Mouse (Mus musculus): ENCODE results near the gene 1700012B07Rik. TPM values are rescaled to one million over a fixed set of nuclear protein-coding genes. Genes with fewer than 3 reads are reported as not detected.

Gene 1700012B07Rik
- polyA plus RNA-seq (2015; fragmentation: Nextera tagmentation; extraction: Ambion mirVana): not detected in 2 replicates

DNA sequence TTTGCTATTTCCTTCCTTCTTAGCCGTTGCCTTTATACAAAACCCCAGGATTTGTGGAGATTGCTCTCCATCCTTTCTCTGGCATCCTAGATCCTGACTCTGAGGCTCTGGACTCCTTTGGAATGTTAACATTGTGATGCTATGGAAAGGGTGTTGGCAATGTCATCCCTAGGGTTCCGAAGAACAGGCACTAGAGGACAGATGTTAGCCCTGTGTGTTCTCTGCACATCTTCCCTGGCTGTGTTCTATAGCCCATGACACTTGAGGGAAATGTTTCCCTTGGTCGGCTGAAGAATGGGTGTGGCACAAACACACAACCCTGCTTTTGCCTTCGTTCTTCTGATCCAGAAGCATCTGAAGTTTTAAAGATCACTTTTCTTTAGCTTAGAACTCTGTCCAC is at the start of gene 1700012B07Rik:
1700012B07Rik (minus strand) TSS at position 101 of the 400 bp plus-strand sequence.
- Histone ChIP-seq H3K4me3 (replicated peaks) (no peak within 1 kb of the TSS), H3K4me2 (no peak within 1 kb of the TSS), H3K4me1 (no peaks in the 10 kb centered on the region), H3K27ac (no peak within 1 kb of the TSS), H3K9me3 (no peaks in the 10 kb centered on the region), H3K9ac (no peak within 1 kb of the TSS), H3K27me3 (replicated peaks) (no peaks in the 10 kb centered on the region), H3K36me3 (no peaks in the 10 kb centered on the region)
- 79% methylated on average over 4 of the region's 4 CpGs for WGBS
- ATAC-seq (ENCODE audit: insufficient read depth, low FRiP score, low read depth): no peak

DNA sequence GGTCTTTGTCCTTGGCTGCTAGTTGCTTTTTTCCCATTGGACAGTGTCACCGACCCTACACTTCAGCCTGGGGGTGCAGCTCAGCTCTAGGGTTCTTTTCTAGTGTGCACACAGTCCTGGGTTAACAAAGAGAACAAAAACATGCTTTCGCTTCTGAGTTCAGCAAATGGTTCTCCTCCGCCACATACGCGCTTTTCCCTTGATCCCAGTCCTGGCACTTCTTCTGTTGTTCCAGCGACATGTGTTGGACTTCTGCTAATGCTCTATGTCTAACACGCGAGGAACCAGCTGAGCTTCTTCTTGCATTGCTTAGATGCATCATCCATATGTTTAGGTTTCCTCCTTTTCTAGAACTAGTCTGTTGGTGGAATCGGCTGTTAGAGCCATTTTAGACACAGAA is 48.9 kb upstream of the 1700012B07Rik start:
- Histone ChIP-seq H3K36me3 (no peaks in the 10 kb centered on the region), H3K27ac (peak overlapping the region; percentile 57; the same call in 1 of the 2 replicates), H3K4me1 (no peaks in the 10 kb centered on the region), H3K4me3 (replicated peaks) (no peak overlapping the region), H3K9ac (no peak overlapping the region), H3K9me3 (no peaks in the 10 kb centered on the region), H3K4me2 (no peak overlapping the region), H3K27me3 (replicated peaks) (no peaks in the 10 kb centered on the region)
- ATAC-seq (ENCODE audit: insufficient read depth, low FRiP score, low read depth): no peak
- 57% methylated on average over 9 of the region's 9 CpGs for WGBS

DNA sequence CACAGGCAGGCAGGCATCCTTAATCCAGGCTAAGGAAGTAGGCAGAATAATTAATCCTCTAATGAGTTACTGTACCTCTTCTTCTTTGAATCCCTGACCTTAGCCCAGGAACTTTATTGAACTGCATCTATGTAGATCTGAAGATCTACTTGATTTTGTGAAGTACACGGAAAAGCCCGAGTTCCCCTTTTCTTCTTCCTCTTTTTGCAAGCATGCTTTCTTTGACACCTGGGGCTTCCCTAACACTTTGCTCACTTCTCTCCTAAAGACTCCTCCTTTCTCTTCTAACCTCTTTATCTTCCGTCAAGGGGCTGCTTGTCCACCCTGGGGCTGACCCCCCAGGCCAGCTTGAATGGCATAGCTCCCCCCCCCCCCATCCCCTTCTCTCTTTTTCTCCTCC is 48.0 kb upstream of the 1700012B07Rik start:
- Histone ChIP-seq H3K36me3 (no peaks in the 10 kb centered on the region), H3K4me3 (replicated peaks) (no peak overlapping the region), H3K27me3 (replicated peaks) (no peaks in the 10 kb centered on the region), H3K27ac (no peak overlapping the region), H3K4me1 (no peaks in the 10 kb centered on the region), H3K9ac (no peak overlapping the region), H3K4me2 (no peak overlapping the region), H3K9me3 (no peaks in the 10 kb centered on the region)
- ATAC-seq (ENCODE audit: insufficient read depth, low FRiP score, low read depth): no peak
- 71% methylated on average over 3 of the region's 3 CpGs for WGBS

DNA sequence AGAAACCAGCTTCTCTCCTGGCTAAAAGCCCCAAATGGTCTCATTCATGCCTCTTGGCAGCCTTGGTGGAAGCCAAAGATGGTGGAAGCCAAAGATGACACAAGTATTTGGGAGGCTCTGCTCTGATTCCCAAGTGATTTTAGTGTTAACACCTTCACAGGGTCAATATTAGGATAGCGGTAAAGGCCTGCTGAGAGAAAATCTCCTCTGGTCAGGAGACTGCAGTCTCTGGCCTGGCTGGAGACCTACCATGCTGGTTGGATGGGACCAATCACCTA is 47.6 kb upstream of the 1700012B07Rik start:
- Histone ChIP-seq H3K27me3 (replicated peaks) (no peaks in the 10 kb centered on the region), H3K9me3 (no peaks in the 10 kb centered on the region), H3K27ac (no peak overlapping the region), H3K9ac (no peak overlapping the region), H3K36me3 (no peaks in the 10 kb centered on the region), H3K4me2 (no peak overlapping the region), H3K4me1 (no peaks in the 10 kb centered on the region), H3K4me3 (replicated peaks) (no peak overlapping the region)
- 81% methylated on average over 1 of the region's 1 CpGs for WGBS
- ATAC-seq (ENCODE audit: insufficient read depth, low FRiP score, low read depth): no peak

DNA sequence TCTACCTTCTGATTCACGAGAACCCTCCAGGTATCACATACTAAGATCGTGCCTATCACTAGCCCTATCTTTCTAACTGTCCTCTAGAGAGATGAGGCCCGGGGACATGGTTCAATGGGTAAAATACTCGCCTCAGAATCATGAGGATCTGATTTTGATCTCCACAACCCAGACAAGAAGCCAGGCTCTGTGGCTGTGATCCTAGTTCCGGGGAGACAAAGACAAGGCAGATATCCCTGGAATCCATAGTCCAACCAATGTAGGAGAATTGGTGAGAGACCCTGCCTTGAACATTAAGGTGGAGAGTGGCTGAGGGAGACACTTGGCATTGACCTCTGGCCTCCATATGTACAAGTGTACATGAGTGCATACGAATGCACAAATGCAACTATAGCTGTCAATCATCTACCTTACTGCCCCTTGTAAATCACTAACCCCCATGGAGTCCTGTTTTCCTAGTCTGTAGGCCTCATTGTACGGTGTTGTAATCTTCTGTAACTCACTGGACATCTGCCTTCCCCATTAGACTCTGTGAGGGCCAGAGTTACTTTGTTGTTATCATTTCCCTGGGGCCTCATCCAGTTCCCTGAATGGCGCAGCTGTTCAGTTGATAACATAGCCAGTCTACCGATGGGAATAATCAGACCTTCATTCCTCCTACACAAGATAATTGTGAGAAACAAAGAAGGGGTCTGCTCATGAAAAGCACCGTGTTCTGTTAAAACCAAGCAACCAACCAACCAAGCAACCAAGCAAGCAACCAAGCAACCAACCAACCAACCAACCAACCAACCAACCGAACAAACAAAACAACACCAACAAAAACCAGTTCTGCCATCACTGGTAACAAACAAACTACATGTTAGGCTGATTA is 47.0 kb upstream of the 1700012B07Rik start:
- no peak overlapping the region for H3K27ac ChIP-seq
- 87% methylated on average over 11 of the region's 11 CpGs for WGBS
- no peak overlapping the region for H3K9ac ChIP-seq
- H3K4me2 ChIP-seq: no peak overlapping the region
- H3K27me3 ChIP-seq (replicated peaks): no peaks in the 10 kb centered on the region
- ATAC-seq (ENCODE audit: insufficient read depth, low FRiP score, low read depth): no peak
- no peak overlapping the region for H3K4me3 ChIP-seq (replicated peaks)
- H3K4me1 ChIP-seq: no peaks in the 10 kb centered on the region
- H3K36me3 ChIP-seq: no peaks in the 10 kb centered on the region
- no peaks in the 10 kb centered on the region for H3K9me3 ChIP-seq

DNA sequence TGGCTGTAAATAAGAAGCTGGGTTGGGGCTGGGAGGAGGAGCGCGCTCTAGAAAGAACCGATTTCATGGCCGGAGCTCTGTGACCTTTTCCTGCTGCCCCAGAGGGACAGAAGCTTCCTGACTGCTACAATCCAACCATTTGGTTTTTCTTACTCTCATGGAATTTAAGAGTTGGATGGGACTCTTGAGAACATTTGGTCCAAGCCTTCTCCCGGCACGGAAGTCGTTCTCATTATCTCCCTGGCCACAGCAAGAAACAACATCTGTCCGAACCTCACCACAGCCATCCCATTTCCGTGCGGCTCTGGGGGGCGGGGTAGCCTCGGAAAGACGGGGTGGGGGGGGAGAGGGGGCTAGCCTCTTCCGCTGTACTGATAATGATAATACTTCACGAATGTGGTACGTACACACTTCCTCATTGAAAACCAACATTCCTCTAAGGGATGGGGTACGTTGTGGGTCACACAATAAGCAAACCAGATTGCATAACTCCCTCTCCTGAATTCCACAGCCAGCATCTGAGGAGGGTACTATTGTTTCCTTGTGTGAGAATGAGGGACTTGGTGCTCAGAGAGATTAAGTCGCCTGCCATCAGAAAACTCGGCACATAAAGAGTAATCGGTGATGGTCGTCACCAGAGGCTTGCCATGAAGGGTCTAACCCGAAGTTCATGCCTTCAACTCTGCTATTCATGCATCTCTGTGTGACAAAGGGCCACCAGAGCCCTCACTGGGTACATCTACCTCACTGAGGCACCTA is 46.2 kb upstream of the 1700012B07Rik start:
- H3K9me3 ChIP-seq: no peaks in the 10 kb centered on the region
- no peak for ATAC-seq (ENCODE audit: insufficient read depth, low FRiP score, low read depth)
- H3K9ac ChIP-seq: no peak overlapping the region
- no peaks in the 10 kb centered on the region for H3K4me1 ChIP-seq
- H3K36me3 ChIP-seq: no peaks in the 10 kb centered on the region
- H3K27ac ChIP-seq: no peak overlapping the region; the same call in 1 of the 2 replicates
- no peak overlapping the region for H3K4me3 ChIP-seq (replicated peaks)
- H3K27me3 ChIP-seq (replicated peaks): no peaks in the 10 kb centered on the region
- no peak overlapping the region for H3K4me2 ChIP-seq
- WGBS: 79% methylated on average over 22 of the region's 22 CpGs

DNA sequence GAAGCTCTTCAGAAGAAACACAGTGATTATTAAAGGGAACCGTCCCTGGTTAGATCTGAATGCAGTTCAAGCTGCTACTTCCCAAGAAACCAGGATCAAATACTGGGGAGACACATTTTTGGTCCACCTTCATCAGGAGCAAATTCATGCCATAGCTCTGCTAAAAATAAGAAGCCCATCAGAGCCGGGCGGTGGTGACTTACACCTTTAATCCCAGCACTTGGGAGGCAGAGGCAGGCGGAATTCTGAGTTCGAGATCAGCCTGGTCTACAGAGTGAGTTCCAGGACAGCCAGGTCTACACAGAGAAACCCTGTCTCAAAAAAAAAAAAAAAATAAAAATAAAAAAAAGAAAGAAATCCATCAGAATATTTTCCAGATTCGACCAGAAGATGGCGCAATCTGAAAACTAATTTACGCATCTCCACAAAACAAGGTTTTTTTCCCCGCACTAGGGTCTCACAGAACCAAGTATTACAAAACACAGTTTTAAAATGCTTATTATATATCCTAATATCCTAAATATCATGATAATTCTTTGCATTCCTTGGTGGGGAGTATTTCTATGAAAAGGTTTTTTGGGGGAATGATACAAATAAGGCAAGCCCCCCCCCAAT is 45.4 kb upstream of the 1700012B07Rik start:
- H3K27me3 ChIP-seq (replicated peaks): no peaks in the 10 kb centered on the region
- 48% methylated on average over 9 of the region's 9 CpGs for WGBS
- H3K9ac ChIP-seq: no peak overlapping the region
- no peaks in the 10 kb centered on the region for H3K36me3 ChIP-seq
- H3K4me1 ChIP-seq: no peaks in the 10 kb centered on the region
- no peaks in the 10 kb centered on the region for H3K9me3 ChIP-seq
- H3K4me2 ChIP-seq: no peak overlapping the region
- H3K4me3 ChIP-seq (replicated peaks): no peak overlapping the region
- ATAC-seq (ENCODE audit: insufficient read depth, low FRiP score, low read depth): no peak
- H3K27ac ChIP-seq: no peak overlapping the region; the same call in 1 of the 2 replicates

DNA sequence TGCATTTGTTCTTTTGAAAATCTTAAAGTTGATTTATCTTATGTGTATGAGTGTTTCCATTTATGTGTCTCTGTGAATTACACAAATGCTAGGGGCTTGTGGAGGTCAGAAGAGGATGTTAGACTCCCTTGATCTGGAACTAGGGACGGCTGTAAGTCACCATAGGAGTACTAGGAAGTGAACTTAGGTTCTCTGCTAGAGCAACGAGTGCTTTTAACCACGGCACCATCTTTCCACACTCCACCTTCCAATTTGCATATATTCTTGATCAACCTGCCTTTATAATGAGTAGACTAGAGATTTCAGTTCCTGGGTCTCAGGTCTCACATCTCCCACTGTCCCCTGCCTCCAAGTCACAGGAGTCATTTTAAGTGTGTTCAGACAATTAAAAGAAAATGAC is 44.8 kb upstream of the 1700012B07Rik start:
- no peak overlapping the region for H3K4me2 ChIP-seq
- ATAC-seq (ENCODE audit: insufficient read depth, low FRiP score, low read depth): no peak
- 58% methylated on average over 3 of the region's 3 CpGs for WGBS
- no peaks in the 10 kb centered on the region for H3K36me3 ChIP-seq
- H3K4me3 ChIP-seq (replicated peaks): no peak overlapping the region
- H3K4me1 ChIP-seq: no peaks in the 10 kb centered on the region
- H3K27ac ChIP-seq: no peak overlapping the region
- H3K9me3 ChIP-seq: no peaks in the 10 kb centered on the region
- H3K27me3 ChIP-seq (replicated peaks): no peaks in the 10 kb centered on the region
- H3K9ac ChIP-seq: no peak overlapping the region

DNA sequence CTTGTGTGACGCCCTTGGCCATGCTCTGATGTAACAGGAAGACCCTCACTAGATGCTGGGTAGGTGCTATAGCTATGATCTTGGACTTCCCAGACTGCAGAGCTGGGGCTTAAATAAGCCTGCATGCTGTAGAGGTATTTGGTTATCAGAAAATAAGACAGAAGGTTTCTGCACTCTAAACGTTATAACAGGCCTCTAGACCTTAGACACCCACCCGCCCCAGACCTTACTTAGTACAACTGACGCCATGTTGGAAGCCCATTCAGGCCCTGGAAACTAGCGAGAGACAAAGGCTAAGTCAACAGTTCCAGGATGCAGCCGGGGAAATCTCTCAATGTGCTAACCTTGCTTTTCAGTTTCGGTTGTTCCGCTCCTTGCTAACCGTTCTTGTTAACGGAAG is 44.2 kb upstream of the 1700012B07Rik start:
- no peaks in the 10 kb centered on the region for H3K36me3 ChIP-seq
- H3K4me1 ChIP-seq: no peaks in the 10 kb centered on the region
- ATAC-seq (ENCODE audit: insufficient read depth, low FRiP score, low read depth): no peak
- H3K9ac ChIP-seq: no peak overlapping the region
- no peaks in the 10 kb centered on the region for H3K27me3 ChIP-seq (replicated peaks)
- no peak overlapping the region for H3K27ac ChIP-seq
- no peaks in the 10 kb centered on the region for H3K9me3 ChIP-seq
- H3K4me3 ChIP-seq (replicated peaks): no peak overlapping the region
- H3K4me2 ChIP-seq: no peak overlapping the region
- 77% methylated on average over 10 of the region's 10 CpGs for WGBS

DNA sequence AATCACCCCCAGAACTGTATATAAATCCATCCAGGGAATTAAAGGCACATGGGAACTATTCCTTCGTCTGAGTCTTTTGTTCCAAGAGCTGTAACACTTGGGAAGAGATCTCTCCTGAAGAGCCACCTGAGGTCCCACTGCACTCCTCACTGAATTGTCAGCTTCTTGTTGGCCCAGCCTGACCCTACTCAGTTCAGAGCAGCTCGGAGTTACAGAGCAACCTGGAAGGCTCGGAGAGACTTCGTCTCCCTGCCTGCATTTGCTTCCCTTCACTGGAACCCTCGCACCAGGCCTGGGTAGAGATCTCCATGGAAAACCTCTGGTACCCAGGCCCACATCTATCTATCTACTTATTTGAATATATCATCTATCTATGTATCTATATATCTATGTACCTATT is 40.0 kb upstream of the 1700012B07Rik start:
- 88% methylated on average over 5 of the region's 5 CpGs for WGBS
- ATAC-seq (ENCODE audit: insufficient read depth, low FRiP score, low read depth): no peak
- Histone ChIP-seq H3K27ac (no peak overlapping the region), H3K4me2 (no peak overlapping the region), H3K9ac (no peak overlapping the region), H3K4me1 (no peaks in the 10 kb centered on the region), H3K36me3 (no peaks in the 10 kb centered on the region), H3K27me3 (replicated peaks) (no peaks in the 10 kb centered on the region), H3K4me3 (replicated peaks) (no peak overlapping the region), H3K9me3 (no peaks in the 10 kb centered on the region)

DNA sequence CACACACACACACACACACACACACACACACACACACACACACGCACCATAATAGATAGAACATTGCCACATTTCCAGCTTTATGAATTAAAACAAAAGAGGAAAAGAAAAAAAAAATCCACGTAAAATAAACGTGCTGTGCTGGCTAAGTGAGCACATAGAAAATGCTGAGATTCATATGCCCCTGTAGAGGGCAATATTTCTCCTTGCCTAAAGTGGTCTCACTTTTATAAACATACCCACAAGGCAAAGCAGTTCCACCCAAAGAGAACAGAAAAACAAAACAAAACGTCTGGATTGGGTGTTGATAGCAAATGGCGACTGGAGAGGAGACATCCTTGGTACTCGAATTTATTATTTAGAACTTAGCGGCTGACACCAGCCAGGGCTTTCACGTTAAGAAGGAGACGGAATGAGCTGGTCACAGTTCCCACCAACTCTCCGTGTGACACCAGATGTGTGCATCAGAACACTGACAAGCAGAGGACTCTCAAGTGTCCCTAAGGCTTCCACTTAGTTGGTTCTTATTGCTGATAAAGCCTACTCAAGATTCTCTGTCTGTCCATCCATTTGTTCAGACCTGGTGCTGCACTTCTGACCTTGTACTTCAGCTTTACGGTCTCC is 38.8 kb upstream of the 1700012B07Rik start:
- no peaks in the 10 kb centered on the region for H3K36me3 ChIP-seq
- H3K4me1 ChIP-seq: no peaks in the 10 kb centered on the region
- no peak overlapping the region for H3K4me3 ChIP-seq (replicated peaks)
- 70% methylated on average over 11 of the region's 11 CpGs for WGBS
- H3K9me3 ChIP-seq: no peaks in the 10 kb centered on the region
- no peak overlapping the region for H3K4me2 ChIP-seq
- no peak for ATAC-seq (ENCODE audit: insufficient read depth, low FRiP score, low read depth)
- H3K27me3 ChIP-seq (replicated peaks): no peaks in the 10 kb centered on the region
- no peak overlapping the region for H3K9ac ChIP-seq
- no peak overlapping the region for H3K27ac ChIP-seq

DNA sequence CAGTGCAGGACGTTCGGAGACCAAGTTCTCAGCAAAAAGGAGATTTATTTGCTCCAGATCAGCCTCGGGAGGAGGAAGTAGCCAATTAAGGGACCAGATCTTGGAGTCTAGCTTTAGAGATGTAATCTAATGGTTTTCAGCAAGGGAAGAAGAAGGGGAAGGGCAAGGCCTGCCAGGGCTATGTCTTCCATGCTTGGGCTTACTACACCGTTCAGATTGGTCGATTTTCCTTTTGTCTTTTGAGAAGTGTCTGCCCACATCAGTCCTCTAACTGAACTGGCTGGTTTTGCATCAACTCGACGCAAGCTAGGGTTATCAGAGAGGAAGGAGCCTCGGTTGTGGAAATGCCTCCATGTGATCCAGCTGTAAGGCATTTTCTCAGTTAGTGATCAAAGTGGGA is 37.7 kb upstream of the 1700012B07Rik start:
- Histone ChIP-seq H3K36me3 (no peaks in the 10 kb centered on the region), H3K27ac (no peak overlapping the region), H3K4me3 (replicated peaks) (no peak overlapping the region), H3K4me2 (no peak overlapping the region), H3K9ac (no peak overlapping the region), H3K4me1 (no peaks in the 10 kb centered on the region), H3K9me3 (no peaks in the 10 kb centered on the region), H3K27me3 (replicated peaks) (no peaks in the 10 kb centered on the region)
- ATAC-seq (ENCODE audit: insufficient read depth, low FRiP score, low read depth): no peak
- WGBS: 70% methylated on average over 8 of the region's 8 CpGs

All from stomach, embryonic 15.5 days (tissue).